Mouse (Mus musculus): ENCODE results near the gene Nemp1.

GRCm38 (mm10) chr10:127617294-127617693 lies 49.4 kb upstream of the Nemp1 start:
- TF ChIP-seq CTCF (IDR thresholded peaks at IDR 0.05; ENCODE audit: low read depth) (no peak), EP300 (IDR thresholded peaks at IDR 0.05; ENCODE audit: low read depth) (no peak)

Data from liver, embryonic 14.5 days (tissue).